In the genomic region with DNA sequence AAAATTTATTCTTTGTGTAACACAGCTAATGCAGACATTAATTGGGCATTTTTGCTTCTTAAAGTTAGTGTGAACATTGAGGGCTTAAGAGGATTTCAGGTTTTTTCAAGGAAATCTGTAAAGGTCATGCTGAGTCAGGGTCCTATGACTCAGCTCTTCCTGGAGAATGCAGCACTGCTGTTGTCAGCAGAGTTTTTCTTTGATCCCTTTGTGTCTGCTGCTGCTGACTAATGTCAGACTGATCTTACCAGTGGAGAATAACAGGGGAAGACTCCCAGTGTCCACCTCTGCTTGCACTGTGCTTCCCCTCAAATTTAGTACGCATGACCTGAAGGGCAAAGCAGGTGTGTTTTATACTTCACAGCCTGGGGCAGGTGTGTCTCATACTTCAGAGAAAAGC, we compare ENCODE assay signal across 12 mouse cellular contexts. TPM values are rescaled to one million over a fixed set of nuclear protein-coding genes. Genes with fewer than 3 reads are reported as not detected.
DNase-seq lines count a peak whose midpoint lies in the region; ATAC-seq lines count a peak whose summit lies in the region.
"Had no signal": no experiment of that assay in that cellular context is flagged by ENCODE, and none has a peak within 500 bp of the region (broad histone marks: within the 10 kb centered on the region; RNA-seq: fewer than 3 reads in every experiment).

No protein-coding gene starts in this region.

- intact Hi-C loops in heart, postnatal 14 days (cut with DNase I): no loop called here
- intact Hi-C loops in gastrocnemius, postnatal 36 days (cut with DNase I): no loop called here

- DNase-seq in heart, postnatal 14 days: no peak
- DNase-seq in ZHBTc4 (ENCODE audit: low read depth, low spot score): peak; percentile 73
- peak; percentile 11 for DNase-seq in embryo, embryonic 11.5 days (ENCODE audit: low read depth, low spot score)
- DNase-seq in mesoderm, embryonic 11.5 days (ENCODE audit: low read depth, low spot score): peak; percentile 23
- DNase-seq in gastrocnemius, postnatal 36 days: no peak
- DNase-seq in cerebellum, adult 9-11 months: no peak
- DNase-seq in kidney, adult 11 months: no peak
- DNase-seq: heart, adult 2 months; kidney, adult 18-20 months had no signal

- peak overlapping the region; percentile 24; the same call in 1 of the 2 replicates for H3K4me2 ChIP-seq in heart, embryonic 13.5 days
- H3K4me2 ChIP-seq: embryonic facial prominence, embryonic 12.5 days had no signal

- H3K9ac ChIP-seq in heart, embryonic 13.5 days: no peak overlapping the region
- H3K9ac ChIP-seq: embryonic facial prominence, embryonic 12.5 days had no signal

- H3K27ac ChIP-seq in heart, embryonic 13.5 days (replicated peaks): peak overlapping the region; percentile 62
- H3K27ac ChIP-seq: embryonic facial prominence, embryonic 12.5 days; heart, adult 2 months; midbrain, embryonic 10.5 days had no signal

- H3K4me3 ChIP-seq in heart, embryonic 13.5 days: no peak overlapping the region
- H3K4me3 ChIP-seq: embryonic facial prominence, embryonic 12.5 days; heart, adult 2 months; midbrain, embryonic 10.5 days had no signal

- peak; percentile 85 for ATAC-seq in heart, embryonic 13.5 days (ENCODE audit: extremely low read depth, insufficient number of reproducible peaks, low FRiP score, low TSS enrichment)

- H3K9me3 ChIP-seq in heart, embryonic 13.5 days: no peaks in the 10 kb centered on the region
- H3K9me3 ChIP-seq: embryonic facial prominence, embryonic 12.5 days; midbrain, embryonic 10.5 days had no signal

- H3K36me3 ChIP-seq in heart, embryonic 13.5 days: peaks cover 74% of the 10 kb centered on the region

- no peaks in the 10 kb centered on the region for H3K27me3 ChIP-seq in heart, embryonic 13.5 days (replicated peaks)
- H3K27me3 ChIP-seq: embryonic facial prominence, embryonic 12.5 days had no signal

- no peaks in the 10 kb centered on the region for H3K4me1 ChIP-seq in heart, embryonic 13.5 days
- H3K4me1 ChIP-seq: embryonic facial prominence, embryonic 12.5 days; midbrain, embryonic 10.5 days had no signal

- WGBS in heart, embryonic 13.5 days: 71% methylated on average over 1 of the region's 1 CpGs

RNA-seq across cellular contexts. Expression of gene Rngtt, which starts 27.9 kb away (rescaled TPM):
- polyA plus RNA-seq in heart, embryonic 13.5 days (2015; fragmentation: Nextera tagmentation; extraction: Ambion mirVana): 14.9 and 15.9 TPM in 2 replicates
- 10 to 100 TPM; 11.2 to 12.1 TPM for total RNA-seq in heart, postnatal 14 days (2021)
- total RNA-seq in gastrocnemius, postnatal 36 days (2021): 1 to 10 TPM; 6.3 to 6.8 TPM

RNA-seq across cellular contexts. Expression of gene Pnrc1, which starts 48.0 kb away (rescaled TPM):
- polyA plus RNA-seq in heart, embryonic 13.5 days (2015; fragmentation: Nextera tagmentation; extraction: Ambion mirVana): 72.8 and 80.0 TPM in 2 replicates
- total RNA-seq in heart, postnatal 14 days (2021): 100 to 1,000 TPM; 133 to 143 TPM
- total RNA-seq in gastrocnemius, postnatal 36 days (2021): 100 to 1,000 TPM; 152 to 180 TPM

Comparison
In these comparisons a context has a peak if more than half of its experiments do, and no peak if none do; other contexts are left out.
1. DNase-seq: peak in ZHBTc4 (single experiment), embryo, embryonic 11.5 days (single experiment) and mesoderm, embryonic 11.5 days (single experiment); none in heart, postnatal 14 days (0 of 2), gastrocnemius, postnatal 36 days (0 of 2), cerebellum, adult 9-11 months (single experiment) and kidney, adult 11 months (single experiment).